Comparison of ENCODE assay signal across 25 mouse cellular contexts in genomic region chr15:7404521-7404920, GRCm38 (mm10). TPM values are rescaled to one million over a fixed set of nuclear protein-coding genes. Genes with fewer than 3 reads are reported as not detected.
DNase-seq lines count a peak whose midpoint lies in the region; ATAC-seq and TF ChIP-seq lines count a peak whose summit lies in the region.
"Had no signal": no experiment of that assay in that cellular context is flagged by ENCODE, and none has a peak within 500 bp of the region (broad histone marks: within the 10 kb centered on the region; RNA-seq: fewer than 3 reads in every experiment).

No protein-coding gene starts in this region.

- H3K4me2 ChIP-seq in kidney, embryonic 16.5 days (replicated peaks; ENCODE audit: low read depth, low read length): no peak overlapping the region
- H3K4me2 ChIP-seq in kidney, embryonic 14.5 days (replicated peaks; ENCODE audit: low read depth, low read length): no peak overlapping the region
- H3K4me2 ChIP-seq: embryonic facial prominence, embryonic 12.5 days; forebrain, embryonic 13.5 days had no signal

- TF ChIP-seq CTCF in lung, adult 2 months (IDR thresholded peaks at IDR 0.05; ENCODE audit: insufficient read depth, low read length): no peak

- H3K27me3 ChIP-seq in kidney, embryonic 16.5 days (ENCODE audit: insufficient read depth, low read length): no peaks in the 10 kb centered on the region
- no peaks in the 10 kb centered on the region for H3K27me3 ChIP-seq in kidney, embryonic 14.5 days (ENCODE audit: control insufficient read depth, insufficient read depth, low read length)
- H3K27me3 ChIP-seq: CH12.LX; embryonic facial prominence, embryonic 12.5 days had no signal

- WGBS in kidney, embryonic 16.5 days: 75% methylated on average over 8 of the region's 8 CpGs
- WGBS in kidney, embryonic 14.5 days: 80% methylated on average over 8 of the region's 8 CpGs
- 70% methylated on average over 8 of the region's 8 CpGs for WGBS in lung, adult 2 months

- no peaks in the 10 kb centered on the region for H3K4me1 ChIP-seq in kidney, embryonic 16.5 days (ENCODE audit: insufficient read depth, low read length)
- H3K4me1 ChIP-seq in kidney, embryonic 14.5 days (ENCODE audit: control insufficient read depth, insufficient read depth, low read length): peaks cover 1% of the 10 kb centered on the region; the same call in 1 of the 2 replicates
- no peaks in the 10 kb centered on the region for H3K4me1 ChIP-seq in lung, adult 2 months (ENCODE audit: control insufficient read depth, insufficient read depth, low read length)
- H3K4me1 ChIP-seq: embryonic facial prominence, embryonic 10.5 days; embryonic facial prominence, embryonic 12.5 days; forebrain, embryonic 13.5 days had no signal

- H3K36me3 ChIP-seq in kidney, embryonic 16.5 days (ENCODE audit: insufficient read depth, low read length): no peaks in the 10 kb centered on the region
- H3K36me3 ChIP-seq in kidney, embryonic 14.5 days (ENCODE audit: control insufficient read depth, insufficient read depth, low read length): no peaks in the 10 kb centered on the region
- H3K36me3 ChIP-seq: embryonic facial prominence, embryonic 10.5 days; embryonic facial prominence, embryonic 12.5 days; G1E had no signal

- H3K9ac ChIP-seq in kidney, embryonic 16.5 days (replicated peaks; ENCODE audit: low read length): no peak overlapping the region
- no peak overlapping the region for H3K9ac ChIP-seq in kidney, embryonic 14.5 days (ENCODE audit: low read depth, low read length)
- H3K9ac ChIP-seq: embryonic facial prominence, embryonic 12.5 days; forebrain, embryonic 13.5 days had no signal

- no peaks in the 10 kb centered on the region for H3K9me3 ChIP-seq in kidney, embryonic 16.5 days (ENCODE audit: low read length)
- no peaks in the 10 kb centered on the region for H3K9me3 ChIP-seq in kidney, embryonic 14.5 days (ENCODE audit: control insufficient read depth, low read length)
- H3K9me3 ChIP-seq: embryonic facial prominence, embryonic 10.5 days; embryonic facial prominence, embryonic 12.5 days; forebrain, embryonic 13.5 days; G1E had no signal

- H3K4me3 ChIP-seq in kidney, embryonic 16.5 days (ENCODE audit: low read length): no peak overlapping the region
- H3K4me3 ChIP-seq in kidney, embryonic 14.5 days (ENCODE audit: low read length): no peak overlapping the region
- no peak overlapping the region for H3K4me3 ChIP-seq in lung, adult 2 months (replicated peaks; ENCODE audit: extremely low read depth, low read depth, low read length)
- H3K4me3 ChIP-seq: embryonic facial prominence, embryonic 10.5 days; embryonic facial prominence, embryonic 12.5 days; forebrain, embryonic 13.5 days had no signal

- no peak for TF ChIP-seq POLR2A in lung, adult 2 months (IDR thresholded peaks at IDR 0.05; ENCODE audit: borderline replicate concordance, extremely low read depth, low read depth, low read length)

- ATAC-seq in kidney, embryonic 16.5 days (ENCODE audit: low FRiP score, low TSS enrichment): no peak
- ATAC-seq in kidney, embryonic 14.5 days (ENCODE audit: low FRiP score, low TSS enrichment): no peak
- ATAC-seq: activated CD4-positive, CD25-positive, alpha-beta regulatory T cell, adult 4 months; CD4-positive, CD25-positive, alpha-beta regulatory T cell, adult 4 months; forebrain, embryonic 13.5 days; Patski had no signal

- no peak overlapping the region for H3K27ac ChIP-seq in kidney, embryonic 16.5 days (ENCODE audit: low read length)
- no peak overlapping the region for H3K27ac ChIP-seq in kidney, embryonic 14.5 days (ENCODE audit: low read depth, low read length)
- H3K27ac ChIP-seq: embryonic facial prominence, embryonic 10.5 days; embryonic facial prominence, embryonic 12.5 days; forebrain, embryonic 13.5 days had no signal

- DNase-seq in heart, adult 11 months: peak; percentile 80
- DNase-seq in heart, adult 9 months (ENCODE audit: low spot score in 2 of 2): no peak
- DNase-seq in kidney, adult 9 months: peak; percentile 17
- peak; percentile 36 for DNase-seq in kidney, postnatal 14 days
- peak; percentile 20 for DNase-seq in lung, postnatal 10 days
- DNase-seq in lung, adult 2 months: no peak
- DNase-seq: adrenal gland, adult 8-10 months; adrenal gland, postnatal 14 days; adrenal gland, postnatal 36 days; B cell, adult 2 months; cerebellum, adult 11-12 months; cerebellum, adult 2 months; cerebellum, adult 9-10 months; cerebellum, postnatal 10 days; cerebellum, postnatal 25 days had no signal

RNA-seq across cellular contexts. Expression of gene Egflam, which starts 6.3 kb away (rescaled TPM):
- polyA plus RNA-seq in kidney, embryonic 16.5 days (2015; fragmentation: Nextera tagmentation; extraction: Ambion mirVana): 24.3 and 26.1 TPM in 2 replicates
- 7.7 and 15.3 TPM in 2 replicates for polyA plus RNA-seq in kidney, embryonic 14.5 days (2014; fragmentation: Nextera tagmentation; extraction: Ambion mirVana)
- polyA plus RNA-seq in lung, adult 2 months (2012; rRNA removed): 29.3 and 32.7 TPM in 2 replicates
- polyA plus RNA-seq: CD4-positive, CD25-positive, alpha-beta regulatory T cell, adult 4 months; G1E had no signal

Comparison
In these comparisons a context has a peak if more than half of its experiments do, and no peak if none do; other contexts are left out.
1. DNase-seq: peak in heart, adult 11 months (single experiment), kidney, adult 9 months (single experiment), kidney, postnatal 14 days (single experiment) and lung, postnatal 10 days (single experiment); none in heart, adult 9 months (0 of 2) and lung, adult 2 months (single experiment).